Mouse (Mus musculus) hindlimb bud, embryonic 11.5 days (tissue): Measurements from ENCODE around the gene Gm49388.
"Not testable (repeated sequence)": the region's sequence is repeated elsewhere in the genome, so short reads cannot be mapped to it uniquely, and the experiment has no call there.

ENCODE experiments used
- DNase-seq: peaks from one replicate; pipeline ENCODE4 v3.0.0-alpha.2; 2012; ENCODE audit warnings: low read depth, low spot score; ENCODE audit errors: extremely low spot score

Gene Gm49388

GRCm38 (mm10) chr7:127837473-127837872, 52.1 kb downstream of the Gm49388 start:
- DNase-seq: no peak

- not testable (repeated sequence) for DNase-seq
Observed at GRCm38 (mm10) chr7:127837878-127838277, 52.5 kb downstream of the Gm49388 start.

DNA sequence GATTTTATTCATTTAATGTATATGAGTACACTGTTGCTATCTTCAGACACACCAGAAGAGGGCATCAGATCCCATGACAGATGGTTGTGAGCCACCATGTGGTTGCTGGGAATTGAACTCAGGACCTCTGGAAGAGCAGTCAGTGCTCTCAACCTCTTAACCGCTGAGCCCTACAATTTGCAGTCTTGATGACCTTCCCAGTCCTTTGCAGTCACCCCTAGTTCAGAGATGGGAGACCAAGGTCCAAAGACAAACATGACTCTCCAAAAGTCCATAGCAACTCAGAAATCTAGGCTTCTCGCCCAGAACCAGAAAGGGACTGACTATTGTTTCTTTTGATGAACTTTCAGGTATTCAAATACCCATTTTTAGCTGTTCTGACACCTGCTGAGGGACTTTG, 54.6 kb downstream of the Gm49388 start:
- not testable (repeated sequence) for DNase-seq

GRCm38 (mm10) chr7:127840886-127841285, 55.5 kb downstream of the Gm49388 start:
- DNase-seq: no peak

DNA sequence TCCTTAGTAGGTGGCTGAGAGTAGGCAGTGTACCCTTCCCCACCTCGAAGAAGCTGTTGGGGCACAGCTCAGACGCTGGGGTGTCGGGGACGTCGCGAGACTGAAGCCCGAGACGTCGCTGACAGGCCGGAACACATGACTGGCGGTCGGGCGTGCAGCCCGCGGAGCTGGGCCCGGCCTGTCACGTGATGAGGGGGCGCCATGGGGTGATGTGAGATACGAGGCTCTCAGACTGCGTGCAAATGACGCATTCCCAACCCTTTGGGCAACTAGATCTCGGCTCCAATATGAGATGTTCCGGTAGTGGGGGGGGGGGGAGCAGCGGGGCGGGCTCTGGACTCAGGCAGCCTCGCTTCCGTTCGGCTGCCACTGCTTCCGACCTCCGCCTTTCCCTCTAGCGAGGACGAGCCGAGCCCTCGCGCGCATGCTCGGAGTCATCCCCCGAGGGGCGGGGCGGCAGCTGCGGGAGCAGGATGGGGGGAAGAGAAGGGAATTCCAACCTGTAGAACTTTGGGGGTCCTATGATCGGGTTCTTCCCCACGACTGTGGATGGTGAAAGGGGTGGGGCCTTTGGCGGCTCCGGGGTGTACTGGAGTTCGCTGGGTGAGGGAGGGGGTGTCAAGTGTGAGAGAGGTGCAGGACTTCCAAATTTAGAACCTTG, 56.1 kb downstream of the Gm49388 start:
- DNase-seq: peak; percentile 41

GRCm38 (mm10) chr7:127842001-127842718, 56.8 kb downstream of the Gm49388 start:
- peak; percentile 33 for DNase-seq

- DNase-seq: no peak
Observed at GRCm38 (mm10) chr7:127849973-127850875, 64.8 kb downstream of the Gm49388 start.

DNA sequence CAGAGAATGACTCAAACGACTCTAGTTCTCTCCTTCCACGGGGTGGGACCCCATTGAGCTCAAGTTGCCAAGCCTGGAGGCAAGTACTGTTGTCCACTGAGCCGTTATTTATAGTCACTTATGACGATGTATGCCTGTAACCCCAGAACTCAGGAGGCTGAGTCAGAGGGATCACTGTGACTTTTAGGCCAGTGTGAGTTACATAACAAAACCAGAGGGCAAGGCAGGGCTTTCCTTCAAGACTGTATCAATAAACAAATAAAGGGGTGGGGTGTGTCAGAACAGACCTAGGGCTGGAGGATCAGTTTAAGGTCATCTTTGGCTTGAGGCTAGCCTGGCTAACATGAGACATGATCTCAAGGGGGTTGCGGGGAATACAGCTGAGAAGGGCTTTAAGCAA, 65.5 kb downstream of the Gm49388 start:
- DNase-seq: no peak
